In the genomic region with DNA sequence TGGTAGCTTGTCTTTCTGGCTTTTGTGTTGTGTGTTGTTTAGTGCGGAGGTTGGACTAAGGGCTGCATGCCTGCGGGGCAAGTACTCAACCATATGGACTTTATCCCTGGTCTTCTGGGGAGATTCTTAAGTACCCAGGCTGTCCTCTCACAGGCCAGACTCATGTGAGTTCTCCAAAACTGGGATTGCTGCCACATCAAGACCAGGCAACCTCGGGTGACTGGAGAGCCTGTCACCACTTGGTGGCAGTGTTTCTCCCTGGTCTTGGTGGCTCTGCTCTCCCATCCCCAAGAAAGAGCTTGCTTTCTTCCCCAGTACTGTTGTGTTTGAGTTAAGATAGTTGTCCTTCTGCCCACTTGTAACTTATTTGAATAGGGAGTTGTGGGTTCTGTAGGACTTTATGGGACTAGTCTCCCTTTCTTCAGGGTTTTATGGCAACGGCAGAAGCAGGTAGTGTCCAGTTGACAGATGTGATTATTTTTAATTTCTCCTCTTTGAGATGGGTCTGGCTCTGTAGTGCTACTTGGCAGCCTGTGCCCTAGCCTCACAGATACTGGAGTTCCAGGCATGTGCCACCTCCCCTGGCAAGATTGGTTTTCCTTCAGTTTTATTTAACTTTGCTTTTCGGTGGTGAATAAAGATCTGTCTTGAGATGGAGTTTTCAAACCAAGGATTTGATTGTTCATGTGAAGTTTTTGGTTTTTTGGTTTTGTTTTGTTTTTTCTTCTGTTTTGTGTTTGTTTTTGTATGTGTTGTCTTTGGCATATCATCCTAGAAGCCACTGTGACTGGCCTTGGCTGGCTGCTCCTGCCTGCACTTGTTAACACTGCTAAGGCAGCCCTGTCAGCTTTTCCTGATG, we compare ENCODE assay signal across 8 mouse cellular contexts.
DNase-seq lines count a peak whose midpoint lies in the region; ATAC-seq lines count a peak whose summit lies in the region.

No protein-coding gene starts in this region.

- H3K4me3 ChIP-seq in neural tube, embryonic 15.5 days (replicated peaks): no peak overlapping the region
- no peak overlapping the region for H3K4me3 ChIP-seq in intestine, embryonic 15.5 days (replicated peaks)

- no peak for ATAC-seq in neural tube, embryonic 15.5 days (ENCODE audit: low FRiP score)
- ATAC-seq in intestine, embryonic 15.5 days: peak; percentile 72

- peak; percentile 57 for DNase-seq in neural tube, embryonic 10.5 days (ENCODE audit: extremely low spot score, low spot score)
- peak; percentile 86 for DNase-seq in embryo, embryonic 10 days (ENCODE audit: low spot score)
- peak; percentile 76 for DNase-seq in gastrocnemius, postnatal 25 days
- peak; percentile 89 to 90 for DNase-seq in left cerebral cortex, postnatal 14 days (ENCODE audit: low spot score in 2 of 2)
- DNase-seq in mesoderm, embryonic 11.5 days (ENCODE audit: low read depth, low spot score): peak; percentile 66
- DNase-seq in right cerebral cortex, postnatal 4 days: peak; percentile 76

- H3K4me2 ChIP-seq in neural tube, embryonic 15.5 days: no peak overlapping the region
- H3K4me2 ChIP-seq in intestine, embryonic 15.5 days (replicated peaks): no peak overlapping the region

- 65% methylated on average over 5 of the region's 5 CpGs for WGBS in neural tube, embryonic 15.5 days
- 45% methylated on average over 5 of the region's 5 CpGs for WGBS in intestine, embryonic 15.5 days

- intact Hi-C loops in left cerebral cortex, postnatal 14 days (cut with DNase I): loop anchor here (5.0 to 10.0 kb wide), 4 partner anchors 93 to 573 kb away; no protein-coding TSS in a partner anchor

- no peaks in the 10 kb centered on the region for H3K9me3 ChIP-seq in neural tube, embryonic 15.5 days (replicated peaks)
- H3K9me3 ChIP-seq in intestine, embryonic 15.5 days: no peaks in the 10 kb centered on the region

- H3K9ac ChIP-seq in neural tube, embryonic 15.5 days (replicated peaks): no peak overlapping the region
- H3K9ac ChIP-seq in intestine, embryonic 15.5 days: no peak overlapping the region

- H3K27me3 ChIP-seq in neural tube, embryonic 15.5 days (replicated peaks): no peaks in the 10 kb centered on the region
- H3K27me3 ChIP-seq in intestine, embryonic 15.5 days (replicated peaks): no peaks in the 10 kb centered on the region

- H3K36me3 ChIP-seq in neural tube, embryonic 15.5 days: peaks cover 12% of the 10 kb centered on the region; the same call in 1 of the 2 replicates
- peaks cover 5% of the 10 kb centered on the region; the same call in 1 of the 2 replicates for H3K36me3 ChIP-seq in intestine, embryonic 15.5 days

- H3K4me1 ChIP-seq in neural tube, embryonic 15.5 days: 0 out of 2 replicates have a peak, but pooled peaks cover 5% of the 10 kb centered on the region
- H3K4me1 ChIP-seq in intestine, embryonic 15.5 days (replicated peaks): peaks cover 12% of the 10 kb centered on the region

- H3K27ac ChIP-seq in neural tube, embryonic 15.5 days (replicated peaks): no peak overlapping the region
- H3K27ac ChIP-seq in intestine, embryonic 15.5 days: peak overlapping the region; percentile 54
